Mouse (Mus musculus): ENCODE measurements around the gene Ccl7. TPM values are rescaled to one million over a fixed set of nuclear protein-coding genes. Genes with fewer than 3 reads are reported as not detected.

Ccl7 gene
- 0.36 and 0.44 TPM in 2 replicates for polyA plus RNA-seq (2021; fragmentation: Nextera tagmentation)
- long read RNA-seq, experiment 1: 0 reads
- long read RNA-seq, experiment 2: 0 reads

GRCm38 (mm10) chr11:82045471-82045870, at the start of gene Ccl7:
TSS of gene Ccl7 (plus strand) at chr11:82045712.

GRCm38 (mm10) chr11:82035356-82035755, 10.2 kb upstream of the Ccl7 start, which contains the start of gene Ccl2:
TSS of gene Ccl2 (plus strand) at chr11:82035571.

GRCm38 (mm10) chr11:82038535-82038934, 7.0 kb upstream of the Ccl7 start, which contains the start of gene Gm17268:
TSS of gene Gm17268 (minus strand) at chr11:82038562.

GRCm38 (mm10) chr11:82057646-82058045, 12.1 kb downstream of the Ccl7 start, which contains the start of gene Ccl11:
TSS of gene Ccl11 (plus strand) at chr11:82057823.

Other genes starting within 250 kb of the Ccl7 start
- 0.06 and 0.09 TPM in 2 replicates for gene 5530401A14Rik, start 185.0 kb upstream of the Ccl7 start, polyA plus RNA-seq (2021; fragmentation: Nextera tagmentation)
- gene Asic2, start 77.3 kb upstream of the Ccl7 start, polyA plus RNA-seq (2021; fragmentation: Nextera tagmentation): 8.4 and 9.6 TPM in 2 replicates
- 0.36 and 1.4 TPM in 2 replicates for gene Ccl2, start 10.1 kb upstream of the Ccl7 start, polyA plus RNA-seq (2021; fragmentation: Nextera tagmentation)
- gene Gm17268, start 7.2 kb upstream of the Ccl7 start, polyA plus RNA-seq (2021; fragmentation: Nextera tagmentation): not detected in 2 replicates
- not detected in 2 replicates for gene Ccl11, start 12.1 kb downstream of the Ccl7 start, polyA plus RNA-seq (2021; fragmentation: Nextera tagmentation)
- 7.8 and 13.7 TPM in 2 replicates for gene Ccl12, start 56.1 kb downstream of the Ccl7 start, polyA plus RNA-seq (2021; fragmentation: Nextera tagmentation)
- 0.58 TPM in 1 of 2 replicates, not detected in the other for gene Ccl8, start 69.5 kb downstream of the Ccl7 start, polyA plus RNA-seq (2021; fragmentation: Nextera tagmentation)

All from layer of hippocampus, adult 6 months (tissue).